Mouse (Mus musculus) cerebellum, postnatal 4 days (tissue): ENCODE results near the gene Pdk2.

Source experiments
- DNase-seq, 2 experiments: peaks; one replicate each; pipeline ENCODE4 v3.0.0; 2022; ENCODE audit warnings: low spot score in 2 of 2, mixed read lengths in 1 of 2

Gene Pdk2

GRCm38 (mm10) chr11:95041139-95041609 lies at the start of gene Pdk2:
Pdk2 (minus strand) TSS chr11:95041354.
- DNase-seq: peak; percentile 88 to 93

DNA sequence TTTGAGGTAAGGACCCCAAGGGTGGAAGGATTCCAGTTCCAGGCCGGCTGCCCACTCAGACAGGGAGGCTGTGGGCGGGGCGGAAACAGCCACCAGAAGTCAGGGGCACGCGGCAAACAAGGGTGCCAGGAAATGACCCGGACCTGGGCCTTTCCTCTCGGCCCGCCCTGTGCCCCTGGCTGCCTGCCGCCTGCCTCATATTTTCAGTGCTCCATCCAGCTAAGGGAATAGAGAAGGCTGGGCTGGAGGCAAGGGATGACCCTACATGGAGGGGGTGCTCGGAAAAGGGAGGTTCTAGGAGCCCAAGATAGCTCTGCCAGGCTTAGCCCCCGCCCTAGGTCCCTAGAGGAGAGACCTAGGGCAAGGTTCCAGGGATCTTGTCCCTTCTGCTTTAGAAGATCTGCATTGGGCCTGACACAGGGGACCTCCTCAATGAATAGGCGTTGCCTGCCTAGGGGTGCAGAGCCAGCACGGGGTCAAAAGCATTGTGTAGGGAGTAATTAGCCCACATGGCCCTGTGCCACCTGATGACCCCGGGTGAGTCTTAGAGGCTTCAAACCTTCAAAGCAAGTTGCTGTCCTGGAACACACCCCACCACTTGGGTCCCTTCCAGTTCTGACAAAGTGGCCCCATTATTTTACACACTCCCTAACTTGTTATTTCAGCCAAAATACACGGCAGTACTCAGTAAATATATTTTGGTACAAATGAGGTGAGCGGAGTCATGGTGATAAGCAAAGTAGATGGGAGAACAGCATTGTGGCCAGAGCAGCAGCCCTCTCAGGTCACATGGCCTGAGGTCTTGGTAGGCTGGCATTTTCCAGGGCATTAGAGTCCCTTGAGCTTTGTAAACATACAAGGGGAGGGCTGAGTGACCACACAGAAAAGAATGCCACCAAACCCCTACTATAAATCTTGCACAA lies 48.0 kb upstream of the Pdk2 start:
- no peak for DNase-seq

DNA sequence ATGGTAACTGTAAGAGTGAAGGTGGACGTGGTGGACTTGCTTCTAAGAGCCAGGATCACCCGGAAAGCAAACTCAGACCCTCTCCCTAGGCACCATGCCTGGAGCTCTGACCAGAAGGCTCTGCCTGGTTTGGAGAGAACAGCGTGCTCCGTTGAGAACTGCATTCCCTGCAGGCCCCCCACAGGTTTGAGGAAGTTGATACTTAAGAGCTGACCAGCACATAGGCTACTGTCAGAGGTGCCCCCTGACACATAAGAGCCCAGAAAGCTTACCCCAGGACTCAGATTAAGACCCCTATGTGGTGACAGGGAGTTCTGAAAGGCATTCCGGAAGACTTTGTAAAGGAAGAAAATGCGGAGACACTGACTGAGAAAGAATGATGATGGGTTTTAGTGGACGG lies 47.1 kb upstream of the Pdk2 start:
- no peak for DNase-seq

- DNase-seq: no peak
Measured at GRCm38 (mm10) chr11:95087301-95088228, 46.4 kb upstream of the Pdk2 start.

DNA sequence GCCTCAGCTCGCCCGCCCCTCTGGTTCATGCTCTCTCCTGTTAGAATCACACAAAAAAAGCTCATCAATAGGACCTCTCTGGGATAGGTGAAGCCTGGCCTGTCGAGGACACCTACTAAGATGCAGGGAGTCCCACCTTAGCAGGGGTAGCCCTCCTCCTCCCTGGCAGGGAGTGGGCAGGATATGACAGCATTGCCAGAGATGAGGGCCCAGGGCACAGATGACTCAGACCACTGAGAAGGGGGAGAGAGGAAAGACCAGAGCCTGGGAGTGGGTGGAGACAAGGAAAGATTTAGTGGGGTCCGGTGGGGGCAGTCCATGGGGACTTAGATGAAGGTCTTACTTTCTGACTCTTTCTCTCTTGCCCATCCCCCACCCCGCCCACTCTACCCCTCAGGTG lies 45.1 kb upstream of the Pdk2 start:
- DNase-seq: no peak

DNA sequence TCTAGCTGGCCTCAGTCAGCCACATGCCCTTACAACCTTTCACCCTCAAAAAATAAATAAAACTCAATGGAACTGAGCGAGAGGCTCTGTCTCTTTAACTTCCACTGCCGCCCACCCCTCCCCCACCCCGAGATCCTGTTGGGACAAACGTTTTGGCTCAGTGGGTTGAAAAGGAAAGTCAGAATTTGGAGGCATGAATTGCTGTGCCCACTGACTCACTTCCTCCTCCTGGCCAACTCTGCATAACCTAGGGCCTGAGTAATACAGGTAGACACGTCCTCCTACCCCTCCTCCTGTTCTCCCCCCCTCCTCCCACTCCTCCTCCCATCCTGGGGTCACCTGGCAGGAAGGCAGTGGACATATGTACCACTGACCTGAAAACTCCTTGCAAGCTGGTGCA lies 44.6 kb upstream of the Pdk2 start:
- DNase-seq: no peak

DNA sequence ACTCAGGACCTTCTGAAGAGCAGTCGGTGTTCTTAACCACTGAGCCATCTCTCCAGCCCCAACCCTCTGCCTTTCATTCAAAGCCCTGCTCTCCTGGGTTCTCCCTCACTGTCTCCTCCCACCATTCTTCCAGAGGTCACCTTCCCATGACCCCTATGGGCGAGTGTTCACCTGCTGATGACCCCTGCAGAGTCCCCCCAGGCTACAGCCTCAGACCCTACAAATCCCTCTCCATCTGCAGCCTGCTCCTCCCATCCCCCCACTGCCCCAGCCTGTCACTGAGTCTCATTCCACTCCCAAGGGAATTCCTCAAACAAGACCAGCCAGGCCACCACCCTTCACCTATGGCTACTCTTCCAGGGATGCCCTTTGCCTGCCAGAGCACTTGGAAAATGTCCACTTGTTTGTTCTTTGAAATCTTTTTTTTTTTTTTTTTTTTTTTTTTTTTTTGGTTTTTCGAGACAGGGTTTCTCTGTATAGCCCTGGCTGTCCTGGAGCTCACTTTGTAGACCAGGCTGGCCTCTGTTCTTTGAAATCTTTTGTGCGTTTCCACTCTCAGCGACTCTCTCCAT lies 43.7 kb upstream of the Pdk2 start:
- no peak for DNase-seq

DNA sequence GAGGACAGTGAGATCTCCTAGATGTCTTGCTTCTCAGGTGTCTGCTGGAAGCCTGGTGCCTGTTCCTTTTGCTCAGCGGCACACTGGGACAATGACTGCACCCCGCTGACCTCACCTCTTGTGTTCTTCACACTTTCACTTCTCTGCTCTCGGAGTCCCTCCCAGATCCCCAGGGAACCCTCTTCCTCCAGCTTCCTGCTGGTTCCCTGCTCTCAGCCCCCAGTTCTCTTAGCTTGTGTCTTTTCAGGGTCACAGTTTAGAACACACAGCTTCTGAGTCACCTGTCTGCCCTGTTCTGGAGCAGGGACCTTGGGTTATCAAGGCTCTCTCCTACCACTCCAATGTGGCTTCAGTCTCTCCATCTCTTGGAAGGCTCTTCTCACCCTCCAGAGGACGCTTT lies 43.0 kb upstream of the Pdk2 start:
- DNase-seq: no peak

DNA sequence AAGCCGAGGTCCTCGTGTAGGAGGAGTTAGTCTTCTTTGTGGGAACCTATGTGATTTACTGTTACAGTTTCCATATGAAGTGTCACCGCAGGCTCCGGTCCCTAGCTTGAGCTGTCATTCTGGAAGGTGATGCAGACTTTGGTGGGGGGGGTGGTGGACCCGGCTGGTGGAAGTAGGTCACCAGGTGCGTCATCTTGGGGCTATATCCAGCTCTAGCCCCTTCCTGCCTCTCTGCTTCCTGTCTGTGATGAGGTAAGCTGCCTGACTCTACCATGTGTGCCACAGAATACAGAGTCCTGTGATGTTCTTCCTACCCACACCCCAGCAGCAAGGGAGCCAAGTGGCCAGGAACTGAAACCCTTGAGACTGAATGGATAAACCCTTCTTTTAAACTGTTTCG lies 41.7 kb upstream of the Pdk2 start:
- no peak for DNase-seq

DNA sequence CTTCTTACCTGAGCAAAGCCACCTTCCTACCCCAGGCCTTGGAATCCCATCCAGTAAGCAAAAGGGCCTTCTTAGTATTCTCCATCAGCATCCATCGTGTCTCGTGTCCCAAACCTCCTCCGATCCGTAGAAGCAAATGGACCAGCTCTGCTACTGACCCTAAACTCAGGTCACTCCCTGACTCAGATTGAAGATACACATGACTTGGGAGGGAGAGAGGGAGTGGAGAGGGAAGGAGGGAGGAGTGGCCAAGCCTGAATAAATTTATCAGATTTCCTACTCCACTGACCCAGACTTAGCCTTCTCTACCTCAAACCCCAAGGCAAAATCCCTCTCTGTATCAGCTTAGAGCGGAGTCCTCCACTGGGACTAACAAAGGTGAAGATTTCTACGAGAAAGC lies 39.6 kb upstream of the Pdk2 start:
- no peak for DNase-seq

DNA sequence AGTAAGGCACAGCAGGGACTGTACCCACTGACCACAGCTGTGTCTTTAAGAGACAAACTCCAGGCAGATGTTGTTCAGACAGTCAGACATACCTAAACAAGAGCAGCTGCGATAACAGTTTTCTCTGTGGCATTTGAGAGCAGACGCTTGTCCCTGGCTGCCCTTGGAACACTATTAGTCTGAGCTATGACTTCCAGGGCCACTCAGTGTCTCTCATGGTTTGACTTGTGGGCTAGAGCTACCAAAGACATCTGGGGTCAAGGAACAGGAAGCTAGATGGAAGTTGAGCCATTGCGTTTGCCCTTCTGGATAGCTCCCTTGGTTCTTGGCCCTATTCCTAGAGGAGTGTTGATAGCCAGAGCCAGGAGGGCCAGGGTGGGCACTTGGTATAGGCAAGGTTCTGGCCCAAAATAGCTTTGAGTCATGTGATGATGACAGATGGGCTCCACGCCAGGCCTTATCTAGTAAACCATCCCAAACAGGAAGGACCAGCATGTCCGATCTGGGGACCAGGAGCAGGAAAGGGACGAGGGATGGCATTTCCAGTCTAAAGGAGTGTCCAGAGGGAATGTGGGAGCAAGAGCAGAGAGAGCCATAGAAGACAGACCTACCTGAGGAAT lies 38.2 kb upstream of the Pdk2 start:
- no peak for DNase-seq

DNA sequence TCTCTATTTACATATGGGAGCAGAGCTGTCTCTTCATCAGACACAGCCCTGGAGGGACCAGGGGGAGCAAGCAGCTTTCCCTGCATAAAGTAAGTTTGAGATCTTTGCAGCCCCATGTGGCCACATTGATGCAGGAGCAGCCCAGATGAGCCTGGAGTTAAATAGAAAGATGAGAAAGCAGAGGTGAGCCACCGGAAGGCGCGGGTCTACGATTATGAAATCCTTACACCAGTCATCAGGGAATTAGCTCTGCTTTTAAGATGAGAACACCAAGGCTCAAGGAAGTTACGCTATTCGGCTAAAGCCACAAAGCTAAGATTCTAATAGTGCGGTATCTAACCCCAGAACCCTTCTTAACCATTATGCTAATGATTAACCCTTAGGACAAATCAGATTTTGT lies 36.8 kb upstream of the Pdk2 start:
- DNase-seq: no peak

DNA sequence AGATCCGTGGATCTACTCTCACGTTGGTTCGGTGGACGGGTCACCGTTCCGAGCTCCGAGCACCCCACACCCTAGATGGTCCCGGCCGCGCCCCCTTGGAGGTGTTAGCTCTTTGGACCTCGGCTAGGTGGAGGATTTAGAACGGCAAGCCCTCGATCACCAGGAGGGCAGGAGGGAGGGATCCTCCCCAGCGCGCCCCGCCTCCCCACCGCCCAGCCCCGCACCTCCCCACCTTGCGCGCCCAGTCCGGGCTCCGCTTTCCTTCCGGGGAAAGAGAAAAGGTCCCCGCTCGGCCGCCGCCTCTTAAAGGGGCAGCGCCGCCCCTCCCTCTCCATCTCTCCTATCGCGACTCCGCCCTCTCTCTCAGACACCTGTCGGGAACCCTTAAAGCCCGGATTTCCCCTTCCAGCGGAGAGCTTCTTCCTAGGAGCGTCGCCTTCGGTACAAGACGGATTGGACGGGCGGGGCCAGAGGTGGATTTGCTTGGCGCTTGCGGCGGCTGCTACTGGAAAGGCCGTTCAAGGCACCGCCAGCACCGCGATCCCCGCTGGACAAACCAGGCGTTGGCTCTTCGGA lies 35.5 kb upstream of the Pdk2 start, which contains the start of gene Itga3:
Gene Itga3, minus strand, starts transcription at position 266 of the 576 bp plus-strand sequence.
- DNase-seq: peak; percentile 44 to 52

DNA sequence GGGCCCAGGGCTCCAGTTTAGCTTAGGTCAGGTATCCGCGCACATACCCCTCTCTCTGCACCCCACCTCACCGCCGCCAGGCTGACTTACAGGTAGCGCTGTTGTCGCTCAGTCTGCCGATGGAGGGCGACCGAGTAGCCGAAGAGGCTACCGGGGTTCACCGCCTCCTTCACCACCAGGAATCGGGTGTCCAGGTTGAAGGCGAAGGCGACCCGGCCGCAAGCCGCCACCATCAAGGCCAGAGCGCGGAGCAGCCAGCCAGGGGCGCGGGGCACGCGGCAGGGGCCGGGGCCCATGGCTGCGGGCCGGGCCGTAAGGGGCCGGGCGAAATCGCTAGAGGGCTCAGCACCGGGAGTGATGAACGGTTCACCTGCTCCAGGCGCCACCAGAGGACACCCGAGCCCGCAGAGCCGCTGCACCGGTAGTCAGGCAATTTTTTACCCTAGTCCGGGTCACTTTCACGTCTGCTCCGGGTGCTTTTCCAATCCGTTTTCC lies 34.9 kb upstream of the Pdk2 start:
- peak in 1 of 2 experiments; percentile 52 for DNase-seq

DNA sequence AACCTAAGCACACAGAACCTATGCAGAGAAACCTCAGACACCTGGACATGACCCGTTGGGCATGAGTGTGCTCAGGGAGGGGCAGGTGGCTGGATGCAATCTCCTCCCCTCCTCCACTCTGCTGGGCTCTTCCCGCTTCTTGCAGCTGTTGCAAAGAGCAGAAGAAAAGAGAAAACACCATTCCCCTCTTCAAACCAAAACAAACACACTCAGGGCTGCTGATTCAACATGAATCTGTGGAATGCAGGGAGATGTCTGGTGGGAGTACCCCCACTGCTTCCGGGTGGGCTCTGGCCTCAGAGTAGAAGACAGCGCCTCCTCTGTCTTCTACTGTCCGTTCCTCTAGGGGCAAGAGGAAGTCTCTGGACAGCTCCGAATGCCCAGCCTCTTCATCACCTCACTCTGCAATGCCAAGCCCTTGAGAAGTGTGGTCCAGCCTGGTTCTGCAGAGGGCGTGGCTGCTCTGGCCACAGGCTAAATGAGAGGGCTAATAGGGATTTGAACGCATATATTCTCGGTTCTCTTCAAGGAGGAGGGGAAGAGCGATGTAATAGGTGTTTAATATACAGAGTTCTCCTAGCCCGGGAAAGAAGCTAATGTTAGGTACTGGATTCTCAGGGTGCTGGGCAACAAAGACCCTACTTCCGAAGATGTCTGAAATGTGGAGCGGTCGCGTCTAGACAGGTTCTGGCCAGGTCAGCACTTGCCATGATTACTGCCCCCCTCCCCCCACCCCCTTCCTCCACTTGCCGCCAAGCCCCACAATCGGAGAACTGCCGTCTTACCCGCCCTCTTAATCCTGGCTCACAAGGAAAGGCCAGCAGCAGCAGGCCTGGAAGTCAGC lies 34.3 kb upstream of the Pdk2 start:
- no peak for DNase-seq

GRCm38 (mm10) chr11:95074694-95075093 lies 33.5 kb upstream of the Pdk2 start:
- no peak for DNase-seq

DNA sequence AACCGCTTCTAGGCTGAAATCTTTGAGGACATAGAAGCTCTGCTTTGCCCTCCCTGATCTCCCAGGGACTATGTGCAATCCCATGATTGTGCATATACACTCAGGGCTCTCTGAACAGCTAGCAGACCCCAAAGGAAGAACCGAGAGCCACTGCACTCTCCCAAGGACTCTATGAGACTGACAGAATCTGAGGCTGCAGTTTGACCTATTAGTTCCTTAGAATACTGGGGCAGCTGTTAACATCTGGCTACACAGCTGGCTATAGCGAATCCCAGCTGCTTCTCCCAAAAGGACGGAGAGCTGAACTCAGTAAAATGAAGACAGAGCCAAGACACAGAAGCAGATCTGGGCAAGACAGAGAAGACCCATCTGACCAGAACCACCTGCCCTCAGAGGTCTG lies 32.7 kb upstream of the Pdk2 start:
- DNase-seq: no peak

- no peak for DNase-seq
Measured at GRCm38 (mm10) chr11:95072804-95073203, 31.6 kb upstream of the Pdk2 start.

DNA sequence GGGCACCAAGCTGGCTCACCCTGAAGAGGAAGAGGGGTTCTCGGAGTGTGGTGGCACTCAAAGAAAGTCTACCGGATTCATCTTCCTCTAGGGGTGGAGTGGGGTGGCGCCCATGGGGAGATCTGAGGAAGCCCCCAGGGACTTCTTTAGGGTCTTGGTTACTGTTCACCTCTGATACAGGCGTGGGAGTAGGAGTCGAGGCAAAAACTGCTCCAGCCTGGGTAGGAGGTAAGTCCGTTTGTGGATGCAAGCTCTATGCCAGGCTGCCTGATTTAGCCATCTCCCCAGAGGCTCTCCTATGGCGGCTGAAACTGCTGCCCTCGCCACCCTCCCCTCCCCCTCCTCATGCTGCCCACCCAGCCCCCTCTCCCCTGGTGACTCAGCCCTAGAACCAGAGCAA lies 31.0 kb upstream of the Pdk2 start:
- no peak for DNase-seq

- no peak for DNase-seq
Measured at GRCm38 (mm10) chr11:95071266-95071665, 30.1 kb upstream of the Pdk2 start.
